Mouse (Mus musculus) limb, embryonic 14.5 days (tissue): ENCODE measurements around the gene Pgm5. TPM values are rescaled to one million over a fixed set of nuclear protein-coding genes. Genes with fewer than 3 reads are reported as not detected.
A peak's percentile ranks its signal among the peaks of the same experiment; 100 is the strongest.

Source experiments
- ATAC-seq: fragments of 200-750 bp; cut with Nextera tagmentation; 2 replicates; pipeline ENCODE4 v1.8.0; 2017; ENCODE audit warnings: low read depth, moderate number of reproducible peaks, moderate TSS enrichment; ENCODE audit not compliant: low FRiP score
- DNase-seq: peaks from one replicate; pipeline ENCODE4 v3.0.0-alpha.2; 2015; ENCODE audit warnings: low spot score
- H3K27ac ChIP-seq: fragments of 300-500 bp; sonication (generic); replicated peaks from 2 replicates; pipeline ENCODE4 v1.5.1; 2014; ENCODE audit warnings: low read depth, mild to moderate bottlenecking, low read length, moderate library complexity, mixed read lengths
- H3K27me3 ChIP-seq: fragments of 300-500 bp; sonication (generic); 2 replicates; pipeline ENCODE4 v1.6.1; 2014; ENCODE audit warnings: low read length, mixed read lengths; ENCODE audit not compliant: control insufficient read depth, insufficient read depth
- H3K36me3 ChIP-seq: fragments of 300-500 bp; sonication (generic); 2 replicates; pipeline ENCODE4 v1.6.1; 2014; ENCODE audit warnings: mild to moderate bottlenecking, low read length, moderate library complexity, mixed read lengths; ENCODE audit not compliant: control insufficient read depth, insufficient read depth
- H3K4me1 ChIP-seq: fragments of 300-500 bp; sonication (generic); 2 replicates; pipeline ENCODE4 v1.6.1; 2014; ENCODE audit warnings: antibody characterized with exemption, low read length, mixed read lengths; ENCODE audit not compliant: control insufficient read depth, insufficient read depth
- H3K4me2 ChIP-seq: fragments of 300-500 bp; sonication (generic); replicated peaks from 2 replicates; pipeline ENCODE4 v1.6.1; 2014; ENCODE audit warnings: low read depth, mild to moderate bottlenecking, low read length, moderate library complexity; ENCODE audit not compliant: severe bottlenecking
- H3K4me3 ChIP-seq: fragments of 300-500 bp; sonication (generic); replicated peaks from 2 replicates; pipeline ENCODE4 v1.5.1; 2014; ENCODE audit warnings: low read length
- H3K9ac ChIP-seq: fragments of 300-500 bp; sonication (generic); 2 replicates; pipeline ENCODE4 v1.6.1; 2014; ENCODE audit warnings: mild to moderate bottlenecking, low read depth, low read length, moderate library complexity; ENCODE audit not compliant: severe bottlenecking
- H3K9me3 ChIP-seq: fragments of 300-500 bp; sonication (generic); 2 replicates; pipeline ENCODE4 v1.6.1; 2016; ENCODE audit warnings: low read length; ENCODE audit not compliant: control insufficient read depth
- POLR2A ChIP-seq: fragments of 200-500 bp; IDR thresholded peaks from 2 replicates; pipeline ENCODE4 v1.8.0; 2012; ENCODE audit warnings: inconsistent platforms, mild to moderate bottlenecking, moderate library complexity, borderline replicate concordance; ENCODE audit not compliant: insufficient read depth, insufficient read length; ENCODE audit errors: extremely low read depth
- WGBS: fragments of 180-500 bp; shearing (Covaris S2); extraction: QIAGEN DNeasy Blood & Tissue Kit; methylation state at CpG from one replicate; pipeline ENCODE4 v1.1.7; 2014; 5-methylcytosine and 5-hydroxymethylcytosine counted together
- polyA plus RNA-seq, 2 experiments: library from polyadenylated mRNA; depleted of rRNA in 1 of 2; stranded (reverse) in 1 of 2; unstranded in 1 of 2; fragments of >200 nt; fragmentation: Nextera tagmentation in 1 of 2; extraction: Ambion mirVana in 1 of 2; gene quantifications; 2 replicates each; pipeline versions ENCODE4 v1.2.1 to v1.2.3; 2012 to 2014

Gene Pgm5
- polyA plus RNA-seq, 2 experiments = 2.6 to 18.2 TPM

DNA sequence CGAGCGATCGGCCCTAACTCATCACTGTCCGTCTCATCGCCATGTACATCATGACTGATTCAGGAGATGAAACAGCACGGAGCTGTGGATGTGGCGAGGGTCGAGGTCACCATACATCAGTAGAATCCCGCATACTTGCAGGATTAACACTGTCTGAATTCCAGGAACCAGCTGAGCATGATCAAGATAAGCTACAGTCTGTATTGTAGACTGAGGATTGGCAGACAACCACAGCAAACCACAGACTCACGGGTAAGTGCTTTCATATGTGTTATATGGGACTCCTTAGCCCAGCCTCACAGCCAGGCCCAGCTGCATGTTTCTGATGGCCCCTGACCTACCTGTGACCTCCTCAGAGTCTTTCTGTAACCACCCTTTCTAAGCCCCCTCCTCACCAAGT lies 50.2 kb downstream of the Pgm5 start:
- Histone ChIP-seq H3K36me3 (no peaks in the 10 kb centered on the region), H3K9ac (no peak overlapping the region), H3K27ac (no peak overlapping the region), H3K27me3 (no peaks in the 10 kb centered on the region), H3K4me1 (no peaks in the 10 kb centered on the region; the same call in 1 of the 2 replicates), H3K4me2 (no peak overlapping the region), H3K9me3 (no peaks in the 10 kb centered on the region), H3K4me3 (no peak overlapping the region)
- ATAC-seq = peak; percentile 62
- TF ChIP-seq POLR2A = no peak
- peak; percentile 73 for DNase-seq
- WGBS = 63% methylated on average over 10 of the region's 10 CpGs

DNA sequence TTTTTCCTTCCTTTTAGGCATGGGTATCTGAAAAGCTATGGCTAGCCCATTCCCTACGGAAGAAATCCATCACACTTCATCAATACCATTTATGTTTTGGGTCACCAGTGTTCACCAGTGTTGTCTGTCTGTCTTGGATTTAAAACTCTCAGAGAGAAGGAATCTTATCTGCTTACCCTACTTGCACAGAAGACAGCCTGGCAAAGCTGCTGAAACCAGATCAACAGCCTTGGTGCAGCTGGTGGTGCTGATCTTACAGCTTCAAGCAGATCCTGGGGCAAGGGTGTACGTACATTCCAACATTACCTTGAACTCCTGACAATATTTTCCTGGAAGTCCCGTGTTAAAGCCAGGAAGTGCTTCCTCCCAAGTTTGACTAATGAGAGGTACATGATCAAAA lies 55.6 kb downstream of the Pgm5 start:
- WGBS = 73% methylated on average over 3 of the region's 3 CpGs
- no peaks in the 10 kb centered on the region for H3K36me3 ChIP-seq
- no peaks in the 10 kb centered on the region for H3K4me1 ChIP-seq
- no peak overlapping the region for H3K4me3 ChIP-seq
- H3K9ac ChIP-seq = no peak overlapping the region
- ATAC-seq (no peak), DNase-seq (no peak)
- H3K4me2 ChIP-seq = no peak overlapping the region
- no peak for TF ChIP-seq POLR2A
- no peaks in the 10 kb centered on the region for H3K27me3 ChIP-seq
- no peaks in the 10 kb centered on the region for H3K9me3 ChIP-seq
- no peak overlapping the region for H3K27ac ChIP-seq

DNA sequence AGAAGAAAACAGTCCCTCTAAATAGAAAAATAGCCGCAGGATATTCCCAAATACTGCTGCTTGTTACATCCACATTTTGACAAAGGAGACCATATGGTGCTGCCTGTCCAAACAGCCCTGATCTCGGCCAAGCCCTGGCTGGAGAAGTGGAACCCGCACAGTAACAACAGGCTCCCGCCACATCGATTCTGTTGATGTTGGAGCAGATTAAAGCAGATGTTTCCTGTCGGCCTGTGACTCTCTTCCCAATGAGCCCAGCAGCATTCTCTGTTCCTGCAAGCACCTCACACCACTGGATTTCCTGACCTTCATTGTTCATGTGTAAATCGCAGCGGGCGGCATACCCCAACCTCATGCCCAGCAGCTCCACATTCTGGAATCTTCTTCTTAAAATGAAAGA lies 64.0 kb downstream of the Pgm5 start:
- WGBS = 61% methylated on average over 9 of the region's 9 CpGs
- ATAC-seq = no peak
- Histone ChIP-seq H3K9ac (no peak overlapping the region), H3K36me3 (no peaks in the 10 kb centered on the region), H3K4me1 (no peaks in the 10 kb centered on the region), H3K4me3 (no peak overlapping the region), H3K4me2 (no peak overlapping the region), H3K9me3 (no peaks in the 10 kb centered on the region), H3K27ac (no peak overlapping the region), H3K27me3 (no peaks in the 10 kb centered on the region)
- no peak for TF ChIP-seq POLR2A
- peak; percentile 25 for DNase-seq

DNA sequence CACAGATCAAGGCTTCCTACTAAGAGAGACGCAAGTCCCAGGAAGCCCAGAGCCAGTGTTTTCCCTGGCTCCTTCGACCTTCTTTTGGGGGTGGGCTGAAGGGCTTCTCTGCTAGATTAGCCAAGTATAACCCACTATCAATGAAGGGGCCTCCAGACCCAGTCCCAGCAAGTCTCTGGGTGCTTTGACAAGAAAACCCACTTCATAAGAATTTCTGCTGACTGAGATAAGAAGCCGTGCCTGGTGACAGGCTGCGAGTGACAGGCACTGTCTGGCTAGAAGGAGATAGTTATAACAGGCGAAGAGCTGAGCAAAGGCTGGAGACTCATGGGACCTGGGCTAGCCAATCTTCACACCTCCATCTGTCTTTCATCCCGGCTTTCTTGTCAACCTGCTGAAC lies 67.3 kb downstream of the Pgm5 start:
- 72% methylated on average over 6 of the region's 6 CpGs for WGBS
- no peak overlapping the region for H3K4me2 ChIP-seq
- ATAC-seq (no peak), DNase-seq (no peak)
- no peak for TF ChIP-seq POLR2A
- H3K4me1 ChIP-seq = no peaks in the 10 kb centered on the region
- no peak overlapping the region for H3K4me3 ChIP-seq
- no peaks in the 10 kb centered on the region for H3K9me3 ChIP-seq
- H3K27me3 ChIP-seq = no peaks in the 10 kb centered on the region
- H3K36me3 ChIP-seq = no peaks in the 10 kb centered on the region
- H3K27ac ChIP-seq = no peak overlapping the region
- H3K9ac ChIP-seq = no peak overlapping the region

DNA sequence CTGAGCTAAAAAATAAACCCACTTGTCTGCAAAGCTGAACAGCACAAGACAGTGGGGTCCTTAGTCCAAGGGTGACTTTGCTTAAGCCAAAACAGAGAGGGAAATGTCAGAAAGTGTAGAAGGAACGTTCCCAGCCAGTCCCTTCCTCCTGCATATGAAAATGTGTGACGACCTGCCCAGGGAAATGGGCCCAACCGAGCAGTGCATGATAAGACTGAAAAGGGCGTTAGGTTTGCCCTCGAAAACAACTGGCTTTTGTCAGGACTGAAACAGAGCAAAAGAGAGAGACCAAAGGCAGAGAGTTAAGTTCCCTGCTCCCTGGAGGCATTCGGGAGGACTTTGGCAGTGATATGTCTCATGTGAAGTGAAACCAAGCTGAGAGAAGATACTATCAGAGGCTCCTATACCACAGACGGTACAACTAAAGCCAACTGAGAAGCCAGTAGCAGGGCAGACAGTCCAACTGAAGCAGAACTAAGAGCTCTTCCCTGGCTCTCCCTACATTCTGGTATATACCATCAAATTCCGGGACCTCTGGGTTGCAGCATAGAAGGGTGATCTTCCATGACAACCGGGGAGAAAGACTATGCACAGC lies 68.0 kb downstream of the Pgm5 start:
- Histone ChIP-seq H3K9ac (no peak overlapping the region), H3K36me3 (no peaks in the 10 kb centered on the region), H3K4me3 (no peak overlapping the region), H3K9me3 (no peaks in the 10 kb centered on the region), H3K27me3 (no peaks in the 10 kb centered on the region), H3K4me1 (no peaks in the 10 kb centered on the region), H3K27ac (no peak overlapping the region), H3K4me2 (no peak overlapping the region)
- 81% methylated on average over 9 of the region's 9 CpGs for WGBS
- no peak for TF ChIP-seq POLR2A
- ATAC-seq = no peak
- no peak for DNase-seq

DNA sequence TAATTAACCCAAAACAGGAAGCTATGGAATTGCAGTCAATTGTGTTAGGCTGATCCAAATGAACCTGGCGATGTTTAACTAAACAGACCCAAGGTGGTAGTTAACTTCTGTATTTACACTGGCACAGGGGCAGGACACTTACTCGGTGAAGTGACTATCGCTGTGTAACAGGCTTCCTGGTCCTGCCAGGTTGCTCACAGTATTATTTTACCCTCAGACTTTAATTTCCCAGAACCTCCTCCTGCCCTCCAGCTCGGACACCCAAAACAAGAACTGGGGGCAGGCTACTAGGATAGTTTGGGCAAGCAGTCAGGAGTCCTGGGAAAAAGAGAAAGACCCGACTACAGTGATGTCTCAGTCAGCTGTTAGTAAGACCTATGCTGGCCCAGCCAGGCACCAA lies 68.8 kb downstream of the Pgm5 start:
- no peaks in the 10 kb centered on the region for H3K36me3 ChIP-seq
- 75% methylated on average over 5 of the region's 5 CpGs for WGBS
- no peak for TF ChIP-seq POLR2A
- no peak overlapping the region for H3K9ac ChIP-seq
- no peak overlapping the region for H3K4me2 ChIP-seq
- ATAC-seq (no peak), DNase-seq (no peak)
- H3K27ac ChIP-seq = no peak overlapping the region
- no peaks in the 10 kb centered on the region for H3K4me1 ChIP-seq
- H3K9me3 ChIP-seq = no peaks in the 10 kb centered on the region
- no peak overlapping the region for H3K4me3 ChIP-seq
- no peaks in the 10 kb centered on the region for H3K27me3 ChIP-seq
